Mouse (Mus musculus): Measurements from ENCODE around the gene Lcn5. TPM values are rescaled to one million over a fixed set of nuclear protein-coding genes. Genes with fewer than 3 reads are reported as not detected.

The Lcn5 gene
- polyA plus RNA-seq (2014; fragmentation: Illumina TruSeq; extraction: RNeasy Lipid Tissue Mini Kit (QIAGEN cat#74804); ENCODE audit: low read depth, low replicate concordance) = not detected

DNA sequence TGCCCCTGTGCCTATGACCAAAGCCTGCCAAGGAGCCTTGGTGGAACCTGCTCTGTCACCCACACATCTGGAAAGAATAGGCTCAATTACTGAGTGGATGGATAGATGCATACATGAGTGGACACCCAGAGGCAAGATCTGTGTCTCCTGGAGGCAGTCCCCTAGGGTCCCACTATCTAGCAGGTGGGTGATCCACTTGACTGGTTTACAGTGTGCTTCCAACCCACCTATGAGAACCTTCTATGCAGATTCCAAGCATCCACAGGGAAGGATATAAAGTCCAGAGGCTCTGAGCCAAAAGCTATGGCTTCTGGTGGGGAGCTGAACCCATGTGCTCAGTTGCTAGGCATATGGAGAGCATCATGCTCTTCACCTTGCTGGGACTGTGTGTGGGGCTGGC is at the start of gene Lcn5:
TSS of gene Lcn5 (plus strand) at position 301 of the 400 bp plus-strand sequence.

DNA sequence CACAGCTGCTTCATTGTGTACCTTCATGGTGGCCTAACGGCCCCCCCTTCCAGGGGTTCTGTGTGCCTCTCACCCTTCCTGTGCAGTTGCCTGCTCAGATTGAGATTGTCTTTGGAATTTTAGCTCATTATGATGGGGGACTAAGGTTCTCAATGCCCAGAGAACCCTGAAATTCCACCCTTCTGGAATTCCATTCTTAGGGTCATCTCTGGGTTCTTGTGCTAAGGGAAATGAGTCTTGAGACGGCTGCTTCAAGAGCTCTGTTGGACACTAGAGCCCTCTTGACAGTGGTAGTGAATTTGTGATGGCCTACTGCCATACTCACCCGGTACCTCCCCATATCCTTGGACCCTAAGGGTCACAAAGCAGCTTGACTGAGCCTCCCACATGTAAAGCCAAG is 40.2 kb upstream of the Lcn5 start, which contains the start of gene Ccdc183:
TSS of gene Ccdc183 (minus strand) at position 101 of the 400 bp plus-strand sequence.

DNA sequence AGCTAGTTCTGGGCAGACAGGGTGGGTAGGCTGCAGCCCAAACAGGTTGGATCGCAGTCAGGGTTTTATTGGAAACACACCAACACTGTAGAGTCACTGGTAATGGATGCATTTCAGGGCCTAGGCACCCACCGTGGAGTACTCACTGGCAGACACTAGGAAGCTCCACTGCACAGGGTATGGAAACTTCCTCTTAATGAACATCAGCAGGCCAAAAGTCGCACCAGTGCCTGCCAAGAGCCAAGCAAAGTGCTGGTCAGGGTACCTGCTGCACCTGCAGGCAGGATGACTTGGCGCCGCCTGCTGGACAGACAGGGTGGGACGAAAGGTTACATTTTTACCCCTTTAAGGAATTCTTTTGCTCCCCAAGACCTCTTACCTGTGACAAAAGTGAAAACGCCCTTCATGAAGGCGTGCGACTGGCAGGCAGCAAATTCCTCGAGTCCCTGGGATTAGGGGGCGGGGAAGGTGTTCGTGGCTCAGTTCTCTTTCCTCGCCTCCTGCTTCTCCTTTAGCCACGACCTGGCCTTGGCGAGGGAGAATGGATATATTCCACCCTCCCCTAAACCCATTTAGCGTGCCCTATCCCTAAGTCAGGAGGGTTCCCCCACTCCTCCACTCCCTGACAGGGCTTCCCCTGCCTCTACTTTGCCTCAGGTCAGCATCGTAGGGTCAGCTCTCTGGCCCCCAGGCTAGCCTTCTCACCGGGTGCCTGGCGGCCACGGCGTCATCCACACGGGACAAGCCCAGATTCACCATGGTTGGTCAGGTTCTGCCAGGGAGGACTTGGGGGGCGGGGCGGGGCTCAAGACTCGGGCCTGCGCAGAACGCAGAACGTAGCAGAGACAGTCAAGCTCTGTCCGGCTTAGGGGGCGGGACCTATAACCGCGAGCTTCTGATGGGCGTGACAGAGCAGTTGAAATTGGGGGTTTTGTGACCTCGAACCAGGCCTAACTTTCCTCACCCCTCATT is 36.2 kb upstream of the Lcn5 start, which contains the start of gene Tmem141:
TSS of gene Tmem141 (minus strand) at position 777 of the 972 bp plus-strand sequence.

DNA sequence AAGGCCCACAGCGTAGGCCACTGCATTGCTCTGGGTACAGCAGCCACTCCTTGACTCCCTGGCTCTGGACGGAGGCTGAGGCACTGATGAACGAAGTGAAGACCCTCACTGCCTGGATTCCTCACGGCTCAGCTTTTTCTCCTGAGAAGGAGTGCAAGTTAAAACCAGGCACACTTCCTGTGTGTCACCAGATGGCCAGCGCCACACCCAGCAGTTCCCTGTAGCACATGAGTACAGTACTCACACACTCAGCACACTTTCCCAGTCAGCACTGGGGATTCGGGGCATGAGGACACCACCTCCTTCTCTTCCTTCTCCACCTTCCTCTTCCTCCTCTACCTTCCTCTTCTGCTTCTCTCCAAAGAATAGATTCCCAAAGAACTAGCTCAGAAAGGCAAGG is 29.9 kb upstream of the Lcn5 start, which contains the start of gene Fcna:
TSS of gene Fcna (minus strand) at position 220 of the 400 bp plus-strand sequence.

DNA sequence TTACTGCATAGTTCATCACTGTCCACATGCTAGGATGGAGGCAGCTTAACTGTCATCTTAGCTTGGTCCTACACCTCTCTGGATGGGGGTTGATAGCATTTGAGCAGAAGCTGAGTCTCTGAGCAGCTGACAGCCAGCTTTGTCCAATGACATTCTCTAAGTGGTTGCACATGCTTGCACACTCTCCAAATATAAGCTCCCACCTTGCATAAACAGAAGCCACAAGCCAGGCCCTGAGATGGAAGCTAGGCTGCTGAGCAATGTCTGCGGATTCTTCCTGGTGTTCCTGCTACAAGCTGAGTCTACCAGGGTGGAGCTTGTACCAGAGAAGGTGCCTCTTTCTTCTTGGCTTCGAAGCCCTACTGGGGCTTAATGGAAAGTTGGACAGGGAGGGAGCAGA is 4.8 kb upstream of the Lcn5 start, which contains the start of gene Lcn8:
TSS of gene Lcn8 (plus strand) at position 219 of the 400 bp plus-strand sequence.

DNA sequence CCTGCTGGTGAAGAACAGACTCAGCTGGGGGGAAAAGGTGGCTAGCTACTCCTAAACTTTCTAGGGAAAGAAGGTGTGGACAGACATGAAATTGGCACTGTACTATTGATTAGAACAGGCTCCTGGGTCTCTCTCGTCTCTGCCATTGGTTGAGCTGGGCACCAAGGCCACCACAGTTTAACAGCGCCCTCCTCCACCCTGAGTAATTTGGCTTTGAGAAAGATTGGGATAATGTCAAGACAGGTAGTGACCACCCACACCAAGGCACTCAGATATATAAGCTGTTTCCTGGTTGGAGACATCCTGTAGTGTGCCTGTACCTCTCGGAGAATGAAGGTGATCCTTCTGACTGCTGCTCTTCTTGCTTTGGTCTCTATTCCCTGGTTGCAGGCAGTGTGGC is 18.7 kb downstream of the Lcn5 start, which contains the start of gene Lcn6:
TSS of gene Lcn6 (plus strand) at position 301 of the 400 bp plus-strand sequence.

DNA sequence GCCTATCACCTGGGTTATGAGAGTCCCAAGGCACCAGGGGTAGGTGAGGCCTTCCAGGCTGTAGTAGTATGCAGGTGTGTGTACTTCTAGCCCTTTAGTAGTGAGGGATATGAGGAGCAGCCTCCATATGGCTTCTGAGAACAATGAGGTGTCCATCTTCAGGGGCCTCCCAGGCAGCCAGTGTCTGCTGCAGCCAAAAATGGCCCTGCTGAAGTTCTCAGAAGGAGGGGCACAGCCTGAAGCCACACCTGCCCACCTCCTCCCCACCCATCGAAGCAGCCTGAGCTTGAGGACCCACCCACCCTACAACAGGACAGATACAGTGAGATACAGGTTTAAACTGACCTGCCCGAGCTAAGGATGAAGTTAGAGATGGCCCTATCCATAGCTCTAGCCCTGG is 24.7 kb downstream of the Lcn5 start, which contains the start of gene Lcn10:
TSS of gene Lcn10 (plus strand) at position 301 of the 400 bp plus-strand sequence.

DNA sequence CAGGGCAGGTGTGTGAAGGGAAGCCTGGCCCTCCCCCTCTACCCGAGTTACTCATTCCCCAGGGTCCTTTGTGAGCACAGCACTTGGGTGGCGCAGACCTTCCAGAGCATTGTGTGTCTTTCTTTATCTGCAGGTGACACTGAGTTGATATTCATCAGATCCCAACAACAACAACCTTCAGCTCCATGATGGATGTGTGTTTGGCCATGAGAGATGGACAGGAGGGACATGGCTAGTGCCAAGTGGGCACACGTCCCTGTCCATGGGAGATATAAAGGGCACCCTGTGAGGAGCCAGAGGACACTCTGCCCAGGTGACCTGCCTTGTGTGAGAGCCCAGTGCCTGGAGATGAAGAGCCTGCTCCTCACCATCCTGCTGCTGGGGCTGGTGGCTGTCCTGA is 42.0 kb downstream of the Lcn5 start, which contains the start of gene Obp2a:
TSS of gene Obp2a (plus strand) at position 301 of the 400 bp plus-strand sequence.

DNA sequence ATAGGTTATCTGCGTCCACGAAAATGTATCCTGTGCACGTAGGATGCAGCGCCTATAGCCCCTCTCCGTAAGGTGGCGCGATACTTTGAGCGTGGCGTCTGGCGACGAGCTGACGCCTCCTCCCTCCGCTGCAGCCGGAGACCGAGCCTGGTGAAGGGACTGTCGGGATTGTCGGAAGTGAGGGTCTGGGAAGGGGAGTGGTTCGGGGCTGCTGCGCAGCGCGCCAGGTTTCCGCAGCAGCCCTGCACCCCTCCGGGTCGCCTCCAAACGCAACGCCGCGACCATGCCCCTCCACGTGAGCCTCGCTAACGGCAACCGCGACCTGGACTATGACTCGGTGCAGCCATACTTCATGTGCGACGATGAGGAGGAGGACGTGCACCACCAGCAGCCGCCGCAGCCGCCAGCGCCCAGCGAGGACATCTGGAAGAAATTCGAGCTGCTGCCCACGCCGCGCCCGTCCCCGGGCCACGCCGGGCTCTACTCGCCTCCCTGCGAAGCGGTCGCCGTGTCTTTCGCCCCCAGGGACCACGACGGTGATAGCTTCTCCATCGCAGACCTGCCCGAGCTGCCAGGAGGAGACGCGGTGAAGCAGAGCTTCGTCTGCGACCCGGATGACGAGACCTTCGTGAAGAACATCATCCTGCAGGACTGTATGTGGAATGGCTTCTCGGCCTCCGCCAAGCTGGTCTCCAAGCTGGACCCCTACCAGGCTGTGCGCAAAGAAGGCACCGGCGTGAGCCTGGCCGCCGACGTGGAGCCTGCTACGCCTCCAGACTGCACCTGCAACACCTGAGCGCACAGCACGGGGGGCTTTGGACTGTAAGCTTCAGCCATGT is 49.1 kb downstream of the Lcn5 start, which contains the start of gene Bmyc:
TSS of gene Bmyc (plus strand) at position 97 of the 839 bp plus-strand sequence.

Other genes starting within 250 kb of the Lcn5 start
- gene Fut7, start 234.7 kb upstream of the Lcn5 start, polyA plus RNA-seq (2014; fragmentation: Illumina TruSeq; extraction: RNeasy Lipid Tissue Mini Kit (QIAGEN cat#74804); ENCODE audit: low read depth, low replicate concordance) = not detected
- gene Abca2, start 229.2 kb upstream of the Lcn5 start, polyA plus RNA-seq (2014; fragmentation: Illumina TruSeq; extraction: RNeasy Lipid Tissue Mini Kit (QIAGEN cat#74804); ENCODE audit: low read depth, low replicate concordance) = 0.77 TPM
- gene Clic3, start 201.1 kb upstream of the Lcn5 start, polyA plus RNA-seq (2014; fragmentation: Illumina TruSeq; extraction: RNeasy Lipid Tissue Mini Kit (QIAGEN cat#74804); ENCODE audit: low read depth, low replicate concordance) = not detected
- 2.2 TPM for gene Paxx, start 196.9 kb upstream of the Lcn5 start, polyA plus RNA-seq (2014; fragmentation: Illumina TruSeq; extraction: RNeasy Lipid Tissue Mini Kit (QIAGEN cat#74804); ENCODE audit: low read depth, low replicate concordance)
- gene Ptgds, start 187.9 kb upstream of the Lcn5 start, polyA plus RNA-seq (2014; fragmentation: Illumina TruSeq; extraction: RNeasy Lipid Tissue Mini Kit (QIAGEN cat#74804); ENCODE audit: low read depth, low replicate concordance) = not detected
- gene Lcn12, start 164.0 kb upstream of the Lcn5 start, polyA plus RNA-seq (2014; fragmentation: Illumina TruSeq; extraction: RNeasy Lipid Tissue Mini Kit (QIAGEN cat#74804); ENCODE audit: low read depth, low replicate concordance) = not detected
- gene Fbxw5, start 157.2 kb upstream of the Lcn5 start, polyA plus RNA-seq (2014; fragmentation: Illumina TruSeq; extraction: RNeasy Lipid Tissue Mini Kit (QIAGEN cat#74804); ENCODE audit: low read depth, low replicate concordance) = 0.40 TPM
- gene C8g, start 156.2 kb upstream of the Lcn5 start, polyA plus RNA-seq (2014; fragmentation: Illumina TruSeq; extraction: RNeasy Lipid Tissue Mini Kit (QIAGEN cat#74804); ENCODE audit: low read depth, low replicate concordance) = 1.7 TPM
- gene Traf2, start 111.0 kb upstream of the Lcn5 start, polyA plus RNA-seq (2014; fragmentation: Illumina TruSeq; extraction: RNeasy Lipid Tissue Mini Kit (QIAGEN cat#74804); ENCODE audit: low read depth, low replicate concordance) = 0.65 TPM
- 0.89 TPM for gene Edf1, start 100.1 kb upstream of the Lcn5 start, polyA plus RNA-seq (2014; fragmentation: Illumina TruSeq; extraction: RNeasy Lipid Tissue Mini Kit (QIAGEN cat#74804); ENCODE audit: low read depth, low replicate concordance)
- not detected for gene Mamdc4, start 83.1 kb upstream of the Lcn5 start, polyA plus RNA-seq (2014; fragmentation: Illumina TruSeq; extraction: RNeasy Lipid Tissue Mini Kit (QIAGEN cat#74804); ENCODE audit: low read depth, low replicate concordance)
- gene Phpt1, start 82.7 kb upstream of the Lcn5 start, polyA plus RNA-seq (2014; fragmentation: Illumina TruSeq; extraction: RNeasy Lipid Tissue Mini Kit (QIAGEN cat#74804); ENCODE audit: low read depth, low replicate concordance) = 1.1 TPM
- gene Ajm1, start 76.2 kb upstream of the Lcn5 start, polyA plus RNA-seq (2014; fragmentation: Illumina TruSeq; extraction: RNeasy Lipid Tissue Mini Kit (QIAGEN cat#74804); ENCODE audit: low read depth, low replicate concordance) = not detected
- 37.2 TPM for gene Rabl6, start 49.4 kb upstream of the Lcn5 start, polyA plus RNA-seq (2014; fragmentation: Illumina TruSeq; extraction: RNeasy Lipid Tissue Mini Kit (QIAGEN cat#74804); ENCODE audit: low read depth, low replicate concordance)
- not detected for gene Ccdc183, start 40.3 kb upstream of the Lcn5 start, polyA plus RNA-seq (2014; fragmentation: Illumina TruSeq; extraction: RNeasy Lipid Tissue Mini Kit (QIAGEN cat#74804); ENCODE audit: low read depth, low replicate concordance)
- gene Tmem141, start 35.9 kb upstream of the Lcn5 start, polyA plus RNA-seq (2014; fragmentation: Illumina TruSeq; extraction: RNeasy Lipid Tissue Mini Kit (QIAGEN cat#74804); ENCODE audit: low read depth, low replicate concordance) = 4.8 TPM
- gene Fcna, start 29.9 kb upstream of the Lcn5 start, polyA plus RNA-seq (2014; fragmentation: Illumina TruSeq; extraction: RNeasy Lipid Tissue Mini Kit (QIAGEN cat#74804); ENCODE audit: low read depth, low replicate concordance) = not detected
- gene Lcn8, start 4.8 kb upstream of the Lcn5 start, polyA plus RNA-seq (2014; fragmentation: Illumina TruSeq; extraction: RNeasy Lipid Tissue Mini Kit (QIAGEN cat#74804); ENCODE audit: low read depth, low replicate concordance) = not detected
- not detected for gene Lcn6, start 18.8 kb downstream of the Lcn5 start, polyA plus RNA-seq (2014; fragmentation: Illumina TruSeq; extraction: RNeasy Lipid Tissue Mini Kit (QIAGEN cat#74804); ENCODE audit: low read depth, low replicate concordance)
- gene Lcn10, start 24.8 kb downstream of the Lcn5 start, polyA plus RNA-seq (2014; fragmentation: Illumina TruSeq; extraction: RNeasy Lipid Tissue Mini Kit (QIAGEN cat#74804); ENCODE audit: low read depth, low replicate concordance) = not detected
- not detected for gene Obp2a, start 42.1 kb downstream of the Lcn5 start, polyA plus RNA-seq (2014; fragmentation: Illumina TruSeq; extraction: RNeasy Lipid Tissue Mini Kit (QIAGEN cat#74804); ENCODE audit: low read depth, low replicate concordance)
- 2.8 TPM for gene Bmyc, start 48.8 kb downstream of the Lcn5 start, polyA plus RNA-seq (2014; fragmentation: Illumina TruSeq; extraction: RNeasy Lipid Tissue Mini Kit (QIAGEN cat#74804); ENCODE audit: low read depth, low replicate concordance)
- not detected for gene Obp2b, start 79.1 kb downstream of the Lcn5 start, polyA plus RNA-seq (2014; fragmentation: Illumina TruSeq; extraction: RNeasy Lipid Tissue Mini Kit (QIAGEN cat#74804); ENCODE audit: low read depth, low replicate concordance)
- not detected for gene Lcn3, start 107.6 kb downstream of the Lcn5 start, polyA plus RNA-seq (2014; fragmentation: Illumina TruSeq; extraction: RNeasy Lipid Tissue Mini Kit (QIAGEN cat#74804); ENCODE audit: low read depth, low replicate concordance)
- not detected for gene Lcn11, start 119.1 kb downstream of the Lcn5 start, polyA plus RNA-seq (2014; fragmentation: Illumina TruSeq; extraction: RNeasy Lipid Tissue Mini Kit (QIAGEN cat#74804); ENCODE audit: low read depth, low replicate concordance)
- gene Gm13539, start 124.3 kb downstream of the Lcn5 start, polyA plus RNA-seq (2014; fragmentation: Illumina TruSeq; extraction: RNeasy Lipid Tissue Mini Kit (QIAGEN cat#74804); ENCODE audit: low read depth, low replicate concordance) = not detected
- not detected for gene Glt6d1, start 157.9 kb downstream of the Lcn5 start, polyA plus RNA-seq (2014; fragmentation: Illumina TruSeq; extraction: RNeasy Lipid Tissue Mini Kit (QIAGEN cat#74804); ENCODE audit: low read depth, low replicate concordance)
- not detected for gene Lcn9, start 165.2 kb downstream of the Lcn5 start, polyA plus RNA-seq (2014; fragmentation: Illumina TruSeq; extraction: RNeasy Lipid Tissue Mini Kit (QIAGEN cat#74804); ENCODE audit: low read depth, low replicate concordance)
- gene Sohlh1, start 189.3 kb downstream of the Lcn5 start, polyA plus RNA-seq (2014; fragmentation: Illumina TruSeq; extraction: RNeasy Lipid Tissue Mini Kit (QIAGEN cat#74804); ENCODE audit: low read depth, low replicate concordance) = not detected
- gene Kcnt1, start 205.8 kb downstream of the Lcn5 start, polyA plus RNA-seq (2014; fragmentation: Illumina TruSeq; extraction: RNeasy Lipid Tissue Mini Kit (QIAGEN cat#74804); ENCODE audit: low read depth, low replicate concordance) = 0.97 TPM

Data from kidney, adult 10 weeks (tissue).